Mouse (Mus musculus): ENCODE measurements around the gene Mdm4.

The Mdm4 gene

DNA sequence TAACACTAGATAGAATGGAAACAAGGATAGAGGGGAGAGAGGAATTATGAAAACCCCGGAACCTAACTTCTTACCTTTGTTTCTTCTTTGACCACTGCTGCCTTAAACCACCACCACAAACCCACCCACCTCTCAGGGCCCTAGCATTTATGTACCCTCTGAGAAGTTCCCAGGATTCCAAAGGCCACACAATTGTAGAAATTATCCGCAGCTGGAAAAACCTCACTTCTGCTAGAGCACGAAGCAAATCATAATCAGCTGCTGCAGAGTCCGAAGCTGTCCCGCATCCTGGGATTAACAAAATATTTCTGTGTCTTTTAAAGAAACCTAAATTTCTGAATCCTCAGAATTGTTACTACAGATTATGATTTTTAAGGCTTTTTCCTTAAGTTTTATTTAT is at the start of gene Mdm4:
Mdm4 (minus strand) TSS at position 101 of the 400 bp plus-strand sequence.
- DNase-seq (ENCODE audit: low read depth, low spot score), result no peak

DNA sequence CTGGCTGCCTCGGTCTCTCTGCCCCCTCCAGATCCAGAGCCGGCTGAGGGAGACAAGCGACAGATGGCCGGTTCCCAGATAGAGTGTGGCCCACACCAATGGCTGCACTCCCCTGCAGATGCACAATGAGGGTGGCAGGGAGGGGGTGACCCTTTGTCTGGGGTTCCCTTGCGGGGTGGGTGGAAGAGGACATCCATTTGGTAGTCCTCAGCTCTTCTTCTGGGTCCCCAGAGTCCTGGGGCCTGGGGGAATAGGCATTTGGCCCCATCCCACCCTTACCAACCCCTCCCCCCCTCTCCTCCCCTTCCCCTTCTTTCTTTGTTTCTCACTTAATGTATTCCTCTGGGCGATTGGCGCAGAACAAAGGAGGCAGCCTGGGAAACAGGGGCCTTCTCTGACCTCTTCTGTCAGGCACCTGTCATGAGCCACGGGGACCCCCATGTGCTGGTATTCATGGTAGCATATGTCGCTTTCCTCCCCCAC is 49.8 kb upstream of the Mdm4 start:
- DNase-seq (ENCODE audit: low read depth, low spot score), result no peak

DNA sequence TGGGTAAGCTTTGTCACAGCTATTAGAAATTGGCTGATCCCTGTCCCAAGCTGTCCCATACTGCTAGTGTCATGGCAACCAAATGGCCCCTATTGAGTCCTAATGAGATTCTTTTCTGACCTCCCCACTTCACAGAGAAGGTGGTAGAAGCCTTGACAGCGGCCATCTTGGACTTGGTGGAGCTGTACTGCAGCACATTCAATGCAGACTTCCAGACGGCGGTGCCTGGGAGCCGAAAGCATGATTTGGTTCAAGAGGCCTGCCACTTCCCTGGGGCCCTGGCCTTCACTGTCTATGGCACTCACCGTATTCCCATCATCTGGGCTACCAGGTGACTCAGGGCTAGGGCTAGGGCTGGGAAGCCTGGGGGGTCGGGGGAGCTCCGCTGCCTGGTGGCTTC is 49.1 kb upstream of the Mdm4 start:
- DNase-seq (ENCODE audit: low read depth, low spot score), result no peak

DNA sequence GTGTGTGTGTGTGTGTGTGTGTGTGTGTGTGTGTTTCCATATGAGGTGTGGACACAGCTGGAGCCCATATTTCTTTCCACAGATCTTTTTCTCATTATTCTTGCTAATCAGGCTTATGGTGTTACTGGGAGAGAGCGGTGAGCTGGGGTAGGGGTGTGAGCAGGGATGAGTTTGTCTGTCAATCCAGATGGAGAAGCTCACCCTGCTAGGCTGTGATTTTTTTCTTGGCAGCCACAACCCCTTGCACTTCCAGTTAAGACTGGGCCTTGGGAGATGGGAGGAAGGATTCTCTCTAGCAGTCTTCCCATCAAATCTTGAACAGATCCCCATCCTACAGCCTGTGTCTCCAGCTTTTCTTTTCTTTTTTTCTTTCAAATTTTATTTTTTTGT is 48.0 kb upstream of the Mdm4 start:
- no peak for DNase-seq (ENCODE audit: low read depth, low spot score)

DNA sequence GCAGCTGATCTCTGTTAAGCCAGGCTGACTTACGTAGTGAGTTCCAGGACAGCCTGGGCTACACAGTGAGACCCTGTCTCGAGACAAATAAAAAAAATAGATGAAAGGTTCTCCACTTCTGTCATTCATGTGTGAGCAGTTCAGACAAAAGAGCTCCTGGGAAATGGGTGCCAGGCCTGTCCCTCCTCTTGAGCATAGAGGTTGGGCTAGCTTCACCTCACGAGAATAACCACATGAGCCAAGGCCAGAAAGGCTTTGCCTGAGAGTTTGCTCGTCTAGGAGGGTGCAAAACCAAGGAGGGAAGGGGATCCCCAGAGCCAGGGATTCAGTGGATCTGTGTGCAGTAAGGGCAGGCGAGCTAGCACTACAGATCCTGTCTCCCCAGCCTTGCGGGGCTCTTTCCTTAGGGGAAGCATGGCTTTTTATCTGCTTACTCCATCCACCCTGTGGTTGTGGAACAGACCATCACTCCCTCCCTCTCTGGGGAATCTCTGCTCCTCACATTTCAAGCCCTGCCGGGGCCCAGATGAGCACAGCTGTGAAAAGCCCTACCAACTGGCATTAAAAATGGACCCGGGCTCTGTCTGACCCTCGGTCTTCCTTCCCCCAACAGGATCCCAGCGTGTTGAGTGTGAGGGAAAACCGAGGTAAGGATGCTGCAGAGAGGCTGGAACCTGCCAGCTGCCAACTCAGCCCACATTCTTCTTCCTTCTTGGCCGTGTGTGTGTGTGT is 47.4 kb upstream of the Mdm4 start:
- no peak for DNase-seq (ENCODE audit: low read depth, low spot score)

DNA sequence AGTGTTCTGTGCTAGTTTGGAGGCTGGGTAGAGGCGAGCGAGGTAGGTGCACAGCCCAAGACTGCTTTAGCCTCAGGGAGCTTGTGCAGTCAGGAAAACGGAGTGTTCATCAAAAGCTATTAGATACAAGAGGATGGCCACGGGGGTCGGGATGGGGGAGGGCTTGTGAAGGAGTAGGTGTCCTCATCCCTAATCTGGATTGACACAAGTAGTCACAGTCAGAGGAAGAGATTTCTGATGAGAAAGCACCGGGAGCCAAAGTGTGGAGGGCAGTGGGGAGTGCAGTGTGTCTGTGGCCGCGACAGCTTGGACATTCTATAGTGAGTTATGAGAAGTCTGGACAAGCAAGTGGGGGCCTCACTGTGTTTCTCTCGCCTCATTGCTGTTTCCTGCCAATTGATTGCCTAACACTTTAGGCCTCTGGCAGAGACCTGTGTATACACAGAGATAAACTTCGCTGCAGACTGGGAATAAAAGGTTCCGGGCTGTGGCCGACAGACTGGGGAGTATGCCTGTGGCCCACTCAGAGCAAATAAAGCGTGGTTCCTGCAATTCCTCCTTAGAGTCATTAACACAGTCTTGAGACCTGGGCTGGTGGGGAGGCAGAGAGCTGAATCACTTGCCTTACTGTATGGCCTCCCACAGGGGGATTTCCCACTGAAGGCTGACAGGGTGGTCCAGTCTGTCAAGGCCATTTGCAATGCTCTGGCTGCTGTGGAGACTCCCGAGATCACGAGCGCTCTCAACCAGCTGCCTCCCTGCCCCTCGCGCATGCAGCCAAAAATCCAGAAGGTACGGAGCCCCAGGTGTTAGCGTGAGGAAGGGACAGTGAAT is 46.5 kb upstream of the Mdm4 start:
- DNase-seq (ENCODE audit: low read depth, low spot score), result no peak

DNA sequence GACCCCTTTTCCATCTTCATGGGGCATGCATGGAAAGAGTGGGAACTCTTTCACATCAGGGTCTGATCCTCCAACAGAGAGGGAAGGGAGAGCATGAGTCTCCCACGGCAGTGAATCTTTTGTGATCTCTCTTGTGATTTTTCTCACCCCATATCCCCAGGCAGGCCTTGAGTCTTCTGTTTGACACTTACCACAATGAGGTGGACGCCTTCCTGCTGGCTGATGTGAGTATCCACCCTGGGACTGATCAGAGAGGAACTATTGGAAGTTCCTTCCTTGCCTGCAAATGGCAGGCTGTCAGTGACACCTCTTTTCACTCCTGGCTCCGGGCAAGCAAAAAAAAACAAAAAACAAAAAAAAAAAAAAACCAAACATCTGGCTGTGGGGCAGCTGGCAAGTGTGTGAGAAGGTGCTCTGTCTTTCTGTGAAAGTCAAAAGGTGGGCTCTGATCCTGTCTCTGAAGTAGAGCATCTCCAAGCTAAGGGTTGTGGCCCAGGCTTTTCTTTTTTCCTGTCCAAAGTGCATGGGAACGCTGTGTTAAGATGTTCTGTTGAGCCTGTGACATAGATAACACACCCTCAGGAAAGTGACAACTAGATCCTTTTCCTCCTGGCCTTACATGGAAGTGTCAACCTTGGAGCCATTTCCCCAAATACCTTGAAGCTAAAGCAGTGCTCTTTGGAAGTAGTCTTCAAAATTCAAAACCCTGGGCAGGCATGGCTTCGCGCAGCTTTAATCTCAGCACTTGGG is 45.5 kb upstream of the Mdm4 start:
- no peak for DNase-seq (ENCODE audit: low read depth, low spot score)

DNA sequence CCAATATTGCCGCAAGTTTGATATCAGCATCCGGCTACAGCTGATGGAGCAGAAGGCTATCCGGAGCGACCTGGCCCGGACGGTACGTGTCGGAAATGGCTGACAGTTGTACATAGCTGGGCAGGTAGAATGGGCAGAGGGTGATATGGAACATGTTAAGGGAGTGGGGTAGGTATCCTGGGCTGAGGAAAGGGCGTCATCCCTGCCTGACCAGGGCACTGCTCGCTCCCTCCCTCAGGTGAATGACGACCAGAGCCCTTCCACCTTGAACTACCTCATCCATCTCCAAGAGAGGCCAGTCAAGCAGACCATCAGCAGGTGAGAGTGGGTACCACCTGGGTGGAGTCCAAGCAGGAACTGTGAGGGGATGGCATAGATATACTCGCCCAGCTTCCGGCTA is 44.2 kb upstream of the Mdm4 start:
- DNase-seq (ENCODE audit: low read depth, low spot score), result no peak

DNA sequence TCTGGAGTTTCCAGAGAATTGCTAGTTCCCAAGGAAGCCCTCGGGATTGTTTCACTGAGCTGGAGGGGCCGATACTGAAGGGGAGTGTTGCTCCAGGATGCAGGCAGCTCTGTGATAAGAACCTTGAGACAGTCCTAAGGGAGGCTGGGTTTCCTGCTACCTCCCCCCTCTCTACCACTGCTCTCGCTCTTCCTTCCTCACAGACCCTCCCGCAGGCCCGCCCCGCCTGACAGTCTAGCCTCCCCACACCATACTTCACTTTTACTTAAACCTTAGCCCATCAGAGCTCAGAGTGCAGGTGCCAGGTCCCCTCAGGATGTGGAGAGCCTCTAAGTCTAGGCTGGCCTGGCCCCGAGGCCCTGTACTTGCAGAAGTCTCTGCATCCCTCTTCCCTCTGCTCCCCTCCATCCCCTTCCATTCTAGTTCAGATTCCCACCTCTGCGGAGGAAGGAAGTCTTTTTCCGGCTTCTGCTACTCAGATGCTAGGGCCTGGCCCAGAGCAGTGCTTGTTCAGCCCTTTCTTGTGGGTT is 43.0 kb upstream of the Mdm4 start:
- DNase-seq (ENCODE audit: low read depth, low spot score), result no peak

DNA sequence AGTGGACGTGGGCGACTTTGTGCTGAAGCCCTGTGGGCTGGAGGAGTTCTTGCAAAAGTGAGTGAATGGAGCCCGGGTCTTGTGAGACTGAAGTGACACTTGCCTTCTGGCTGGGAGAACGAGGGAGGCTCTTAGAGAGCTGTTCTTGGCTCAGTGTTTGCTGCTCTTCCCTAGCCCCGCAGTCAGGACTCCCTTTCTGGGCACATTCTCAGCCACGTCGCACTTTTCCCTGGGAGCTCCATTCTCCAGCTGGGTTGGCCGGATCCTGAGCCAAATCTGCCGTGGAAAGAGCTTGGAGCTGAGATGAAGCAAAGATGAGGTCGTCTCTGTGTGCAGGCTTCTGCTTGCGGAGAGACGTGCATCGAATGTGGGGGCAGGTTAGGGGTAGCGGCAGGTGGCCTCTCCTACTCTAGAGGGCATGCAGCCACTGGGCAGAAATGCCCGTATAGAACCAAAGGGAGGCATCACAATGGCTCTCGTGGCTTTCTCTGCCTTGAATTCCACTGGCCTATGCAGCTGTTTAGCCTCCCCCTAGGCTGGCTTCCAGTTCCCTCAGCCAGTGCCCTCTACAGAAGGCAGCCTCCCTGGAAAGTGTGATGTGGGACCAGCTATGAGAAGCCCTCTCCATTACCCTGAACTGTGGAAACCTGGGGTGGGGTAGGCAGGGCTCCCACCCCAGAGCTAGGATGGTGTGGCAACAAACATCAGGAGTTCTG is 41.5 kb upstream of the Mdm4 start:
- no peak for DNase-seq (ENCODE audit: low read depth, low spot score)

DNA sequence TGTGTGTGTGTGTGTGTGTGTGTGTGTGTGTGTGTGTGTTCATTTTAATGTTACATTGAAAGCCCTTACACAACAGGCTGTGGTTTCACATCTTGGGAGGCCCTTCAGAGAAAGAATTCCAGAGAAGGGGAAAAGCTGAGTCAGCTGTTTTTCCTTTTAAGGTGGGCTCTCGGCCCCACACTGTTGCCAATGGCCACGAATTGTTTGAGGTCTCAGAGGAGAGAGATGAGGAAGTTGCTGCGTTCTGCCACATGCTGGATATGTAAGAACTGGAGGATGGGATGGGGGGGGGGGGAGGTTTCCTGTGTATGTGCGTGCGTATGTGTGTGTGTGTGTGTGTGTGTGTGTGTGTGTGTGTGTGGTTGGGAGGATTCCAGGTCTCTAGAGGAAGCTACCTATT is 39.8 kb upstream of the Mdm4 start:
- no peak for DNase-seq (ENCODE audit: low read depth, low spot score)

DNA sequence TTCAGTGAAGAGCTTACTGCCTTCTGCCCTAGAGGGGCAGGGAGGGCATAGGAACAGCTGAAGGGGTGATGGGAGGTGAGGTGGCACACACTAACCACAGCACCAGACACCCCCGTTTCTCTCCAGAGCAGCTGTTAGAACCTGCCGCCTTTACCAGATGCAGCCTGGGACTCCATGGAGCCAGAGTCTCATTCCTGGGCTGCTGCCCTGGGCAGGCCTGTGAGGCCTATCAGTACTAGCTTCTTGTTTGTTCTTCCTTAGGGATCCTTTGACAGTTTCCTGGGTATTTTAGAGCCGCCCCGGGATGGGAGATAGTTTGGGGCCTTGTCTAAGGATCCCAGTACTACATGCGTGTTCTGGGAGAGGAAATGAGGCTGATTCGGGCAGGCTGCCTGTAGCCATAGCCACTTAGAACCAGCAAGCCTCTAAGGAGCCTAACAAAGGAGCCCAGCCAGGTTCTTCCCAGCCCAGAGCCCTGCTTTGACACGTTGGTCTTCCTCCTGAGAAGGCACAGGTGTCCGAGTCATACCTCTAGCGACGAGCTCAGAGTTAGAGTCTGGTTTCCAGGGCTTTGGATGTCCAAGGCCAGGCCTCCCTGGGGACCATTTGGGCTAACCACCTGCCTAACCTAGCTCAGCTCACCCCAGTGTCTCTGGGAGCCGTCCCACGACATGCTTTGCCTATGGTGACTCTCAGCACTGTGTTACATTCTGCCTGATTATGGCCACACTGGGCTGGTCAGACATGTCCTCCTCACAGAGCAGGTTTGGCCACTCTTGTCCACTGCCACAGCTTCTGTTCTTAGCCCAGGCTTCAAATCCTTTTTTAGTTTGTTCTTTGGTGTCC is 39.1 kb upstream of the Mdm4 start:
- no peak for DNase-seq (ENCODE audit: low read depth, low spot score)

DNA sequence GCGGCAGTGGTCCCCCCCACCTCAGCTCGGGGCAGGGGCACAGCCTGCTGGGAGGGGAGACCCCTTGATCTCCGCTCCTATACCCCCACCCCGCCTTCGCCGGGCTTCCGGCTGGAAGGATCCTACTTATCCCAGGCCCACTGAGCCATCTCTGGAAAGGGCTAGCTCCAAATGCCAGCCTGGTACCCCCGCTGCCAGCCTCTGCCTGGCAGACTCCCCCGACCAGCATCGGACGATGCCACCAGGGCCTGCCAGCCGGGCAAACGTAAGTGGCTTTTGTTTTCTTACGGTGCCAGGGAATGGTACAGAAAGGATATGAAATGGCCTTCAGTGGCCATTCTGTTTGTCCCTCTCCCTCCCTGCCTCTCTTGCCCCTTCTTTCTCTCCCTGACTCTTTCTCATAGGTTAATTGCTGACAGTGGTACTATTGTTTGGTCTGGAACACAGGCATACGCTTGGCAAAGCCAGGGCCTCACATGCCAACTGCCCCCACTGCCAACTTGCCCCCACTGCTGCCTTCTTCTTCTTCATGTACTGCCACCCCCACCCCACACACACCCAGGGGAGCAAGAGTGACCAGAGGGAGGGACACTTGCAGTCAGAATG is 38.4 kb upstream of the Mdm4 start:
- DNase-seq (ENCODE audit: low read depth, low spot score), result no peak

DNA sequence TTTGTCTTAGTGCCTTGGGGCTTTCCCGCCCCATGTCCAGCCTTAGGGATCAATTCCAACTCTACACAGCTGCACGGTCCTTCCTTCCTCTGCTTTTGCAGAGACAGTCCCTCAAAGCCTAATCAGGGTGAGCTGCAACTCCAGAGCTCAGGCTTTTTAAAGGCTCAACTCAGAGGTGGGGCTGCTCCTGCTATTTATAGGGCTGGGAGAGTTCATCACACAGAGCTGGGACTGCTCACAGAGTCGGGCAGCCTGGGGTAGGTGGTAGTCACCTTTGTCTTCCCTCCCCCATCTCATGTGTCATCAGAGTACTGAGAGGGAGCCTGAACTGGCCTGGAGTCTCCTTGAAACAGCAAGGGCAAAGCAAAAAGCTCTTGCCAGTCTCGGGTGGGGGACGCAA is 37.9 kb upstream of the Mdm4 start:
- DNase-seq (ENCODE audit: low read depth, low spot score), result no peak

DNA sequence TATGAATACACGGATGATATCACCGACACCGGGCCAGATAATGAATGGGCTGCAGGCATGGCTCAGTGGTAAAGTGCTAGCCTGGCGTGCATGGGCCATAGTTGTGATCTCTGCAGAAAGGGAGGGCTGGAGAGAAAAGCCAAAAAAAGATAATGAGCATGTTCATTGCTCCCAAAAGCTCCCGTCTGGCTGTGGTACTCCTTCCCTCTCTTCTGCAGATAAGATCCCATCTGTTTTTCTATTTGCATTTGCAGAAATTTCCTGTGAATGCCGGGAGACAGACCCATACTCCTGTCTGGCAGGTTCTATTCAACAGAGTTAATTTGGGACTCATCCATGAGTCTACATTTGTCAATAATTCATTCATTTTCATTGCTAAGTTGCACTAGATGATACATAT is 32.8 kb upstream of the Mdm4 start:
- no peak for DNase-seq (ENCODE audit: low read depth, low spot score)

DNA sequence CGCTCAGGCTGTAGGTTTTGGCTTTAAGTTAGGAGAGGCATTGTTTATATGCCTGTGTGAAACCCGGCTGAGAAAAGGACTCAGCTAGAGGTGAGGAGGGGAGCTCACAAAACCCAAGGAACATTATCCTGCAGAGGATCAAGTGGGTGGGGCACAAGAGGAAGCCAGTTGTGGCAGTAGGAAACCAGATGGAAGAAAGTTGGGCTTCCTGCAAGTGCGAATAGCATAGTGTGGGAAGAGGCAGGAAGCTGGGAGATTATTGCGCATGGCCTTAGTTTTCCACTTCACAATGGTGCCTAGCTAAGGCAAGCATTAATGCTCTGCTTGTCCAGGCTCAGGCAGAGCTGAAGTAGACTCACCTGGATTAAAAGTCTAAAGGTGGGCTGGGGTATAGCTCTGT is 30.3 kb upstream of the Mdm4 start:
- DNase-seq (ENCODE audit: low read depth, low spot score), result no peak

DNA sequence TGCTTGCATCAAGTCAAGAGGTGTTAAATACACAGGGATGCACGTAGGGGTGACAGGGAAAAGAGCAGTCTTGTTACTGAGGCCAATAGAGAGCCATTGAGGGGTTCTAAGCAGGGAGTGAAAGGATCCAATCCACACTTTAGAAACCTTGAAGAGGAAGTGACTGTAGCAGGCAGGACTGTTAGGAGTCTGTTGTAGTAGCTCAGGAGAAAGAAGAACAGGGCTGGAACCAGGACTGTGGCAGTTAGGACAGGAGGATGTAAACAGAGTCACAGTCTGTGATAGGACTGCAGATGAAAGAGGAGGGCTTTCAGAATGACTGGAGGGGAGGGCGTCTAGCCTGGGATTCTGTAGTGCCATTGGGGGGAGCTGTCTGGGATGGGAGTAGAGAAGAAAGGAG is 29.2 kb upstream of the Mdm4 start:
- DNase-seq (ENCODE audit: low read depth, low spot score), result no peak

DNA sequence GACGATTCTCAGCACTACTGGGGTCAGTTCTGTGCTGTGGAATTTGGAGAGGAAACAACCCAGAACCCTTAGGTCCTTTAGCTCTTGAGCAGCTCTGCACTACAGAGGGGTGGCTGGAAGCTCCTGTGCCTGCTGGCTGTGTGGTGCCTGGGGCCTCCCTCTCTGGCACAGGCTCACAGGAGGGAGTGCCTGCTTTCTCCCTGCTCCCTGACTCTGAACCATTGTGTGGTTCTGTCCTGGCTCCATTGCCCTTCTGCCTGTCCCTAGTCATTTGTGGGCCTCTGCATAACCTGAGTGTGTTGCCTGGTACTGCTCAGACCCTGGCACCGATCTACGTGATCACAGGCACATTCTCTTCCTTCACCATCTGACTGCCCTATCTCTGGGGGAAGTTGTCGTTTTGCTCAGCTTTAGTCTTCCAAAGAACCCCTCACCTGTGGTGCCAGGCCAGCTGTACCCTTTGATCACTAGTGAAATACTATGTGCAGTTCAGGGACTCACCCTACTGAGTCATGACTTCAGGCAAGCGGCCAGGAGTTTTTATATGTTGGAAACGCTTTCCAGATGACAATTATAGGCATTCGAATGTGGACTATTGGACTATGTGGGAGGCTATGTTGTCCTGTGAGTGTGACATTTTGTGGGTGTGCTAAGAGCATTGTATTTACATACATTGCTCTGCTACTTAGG is 27.1 kb upstream of the Mdm4 start:
- no peak for DNase-seq (ENCODE audit: low read depth, low spot score)

DNA sequence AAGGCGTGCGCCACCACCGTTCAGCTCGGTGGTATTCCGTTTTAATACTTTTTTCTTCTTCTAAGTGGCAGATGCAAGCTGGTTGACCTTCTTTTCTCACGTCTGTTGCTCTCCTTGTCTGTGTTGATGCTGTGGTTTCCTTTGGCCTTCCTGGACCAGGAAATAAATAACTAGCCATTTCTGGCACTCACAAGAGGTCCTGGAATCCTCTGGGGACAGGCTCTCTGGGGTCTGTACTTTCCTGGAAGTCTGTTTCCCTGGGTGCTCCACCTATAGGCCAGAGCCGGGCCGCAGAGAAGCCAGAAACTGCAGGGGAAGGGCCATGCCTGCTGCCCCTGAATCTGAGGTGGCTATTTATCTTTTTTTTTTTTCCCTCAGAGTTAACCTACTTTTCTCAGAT is 24.0 kb upstream of the Mdm4 start:
- DNase-seq (ENCODE audit: low read depth, low spot score), result no peak

DNA sequence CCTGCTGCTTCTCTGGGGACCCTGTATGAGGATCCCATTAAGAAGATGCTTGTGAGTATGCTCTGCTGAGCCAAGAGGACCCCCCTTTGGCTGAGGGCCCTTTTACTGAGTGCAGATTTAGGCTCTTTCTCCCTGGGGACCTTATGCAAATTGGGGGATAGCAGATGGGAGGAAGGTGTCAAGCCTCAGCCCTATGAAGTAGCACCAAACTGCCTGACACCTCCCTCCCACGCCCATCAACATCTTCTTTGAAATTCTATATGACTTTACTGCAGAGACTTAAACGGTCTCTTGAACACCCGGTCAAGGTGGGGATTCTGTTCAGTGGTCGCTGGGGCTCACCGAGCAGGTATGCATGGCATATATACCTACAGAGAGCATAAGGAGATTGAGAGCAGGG is 22.7 kb upstream of the Mdm4 start:
- DNase-seq (ENCODE audit: low read depth, low spot score), result no peak
